Mouse (Mus musculus): Measurements from ENCODE around the gene Rraga. TPM values are rescaled to one million over a fixed set of nuclear protein-coding genes. Genes with fewer than 3 reads are reported as not detected.

Rraga gene
- 78.5 and 95.1 TPM in 2 replicates for polyA plus RNA-seq (2016; fragmentation: Nextera tagmentation; extraction: Ambion mirVana)

DNA sequence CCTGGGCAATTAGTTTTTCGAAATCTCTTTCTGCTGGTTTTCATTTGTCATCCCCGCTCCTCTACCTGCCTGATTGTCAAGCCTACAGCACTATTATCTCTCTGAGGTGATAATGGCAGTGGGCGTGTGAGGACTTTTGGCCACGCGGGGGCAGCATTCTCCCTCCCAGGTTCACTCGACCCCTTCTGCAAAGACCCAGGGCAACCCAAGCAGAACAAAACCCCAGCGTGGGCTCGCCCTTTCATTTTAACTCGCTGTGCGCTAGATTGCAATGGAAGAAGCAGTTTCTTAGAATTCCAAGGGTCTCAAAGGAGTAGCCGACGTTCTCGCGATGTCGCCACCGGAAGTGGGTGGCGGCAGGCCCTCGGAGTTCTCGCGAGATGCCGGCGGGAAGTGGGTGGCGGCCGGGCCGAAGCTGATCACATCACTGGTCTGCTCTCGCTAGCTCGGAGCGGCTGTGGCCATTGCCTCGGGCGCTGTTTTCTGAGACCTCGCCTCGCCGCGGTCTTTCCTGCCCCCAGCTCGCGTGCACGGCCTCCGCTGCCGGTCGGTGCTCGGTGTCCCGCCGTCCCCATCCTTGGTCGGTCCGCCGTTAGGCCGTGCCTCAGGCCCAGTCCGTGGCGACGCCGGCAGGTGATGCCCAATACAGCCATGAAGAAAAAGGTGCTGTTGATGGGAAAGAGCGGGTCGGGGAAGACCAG, at the start of gene Rraga:
Gene Rraga, plus strand, starts transcription at position 386 of the 701 bp plus-strand sequence.
- Histone ChIP-seq H3K27ac (peak within 1 kb of the TSS; percentile 98), H3K9me3 (replicated peaks) (no peaks in the 10 kb centered on the region), H3K4me2 (replicated peaks) (peak within 1 kb of the TSS; percentile 58), H3K4me1 (peaks cover 21% of the 10 kb centered on the region), H3K4me3 (peak within 1 kb of the TSS; percentile 76), H3K27me3 (no peaks in the 10 kb centered on the region), H3K36me3 (peaks cover 4% of the 10 kb centered on the region; the same call in 1 of the 2 replicates), H3K9ac (peak within 1 kb of the TSS; percentile 95)
- under 1% methylated on average over 53 of the region's 53 CpGs for WGBS
- peak; percentile 97 for ATAC-seq (ENCODE audit: low FRiP score)

GRCm38 (mm10) chr4:86527162-86528136, 48.0 kb upstream of the Rraga start:
- Histone ChIP-seq H3K9ac (no peak overlapping the region), H3K4me1 (no peaks in the 10 kb centered on the region), H3K36me3 (no peaks in the 10 kb centered on the region), H3K27me3 (no peaks in the 10 kb centered on the region), H3K4me2 (replicated peaks) (no peak overlapping the region), H3K27ac (no peak overlapping the region), H3K4me3 (no peak overlapping the region), H3K9me3 (replicated peaks) (no peaks in the 10 kb centered on the region)
- no peak for ATAC-seq (ENCODE audit: low FRiP score)
- WGBS: 68% methylated on average over 11 of the region's 11 CpGs

GRCm38 (mm10) chr4:86529161-86529560, 46.3 kb upstream of the Rraga start:
- H3K27ac ChIP-seq: no peak overlapping the region
- no peak for ATAC-seq (ENCODE audit: low FRiP score)
- WGBS: 73% methylated on average over 6 of the region's 6 CpGs
- H3K9me3 ChIP-seq (replicated peaks): no peaks in the 10 kb centered on the region
- H3K4me2 ChIP-seq (replicated peaks): no peak overlapping the region
- H3K4me3 ChIP-seq: no peak overlapping the region
- no peaks in the 10 kb centered on the region for H3K27me3 ChIP-seq
- H3K36me3 ChIP-seq: no peaks in the 10 kb centered on the region
- no peaks in the 10 kb centered on the region for H3K4me1 ChIP-seq
- no peak overlapping the region for H3K9ac ChIP-seq

DNA sequence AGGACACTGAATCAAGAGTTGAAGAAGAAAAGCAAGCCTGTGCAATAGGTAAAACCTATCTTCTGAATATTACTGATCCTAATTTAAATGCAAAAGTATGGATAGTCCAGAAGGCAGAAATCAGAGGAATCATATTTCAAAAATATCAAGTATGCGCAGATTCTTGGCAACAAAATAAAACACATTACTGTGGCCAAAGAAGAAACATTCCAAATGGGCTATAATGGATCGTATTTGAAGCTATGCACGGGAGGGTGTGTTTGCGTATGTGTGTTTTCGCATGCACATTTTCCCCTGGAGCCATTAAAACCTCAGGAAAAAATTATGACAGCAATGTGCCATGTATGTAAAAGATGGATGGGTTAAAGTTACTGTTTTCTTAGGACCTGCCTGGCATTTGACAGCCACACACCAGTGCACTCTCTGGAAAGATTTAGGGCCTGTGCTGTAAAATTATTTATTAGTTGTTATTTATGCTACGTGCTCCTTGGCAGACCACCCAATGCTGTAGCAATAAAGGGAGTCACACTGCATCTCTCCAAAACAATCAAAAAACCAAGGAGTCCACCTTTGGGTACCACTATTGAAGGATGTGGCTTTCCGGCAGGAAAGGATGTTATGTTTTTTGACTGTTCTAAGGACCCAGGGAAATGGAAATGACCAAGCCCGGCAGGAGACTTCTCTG, 41.9 kb upstream of the Rraga start:
- H3K27ac ChIP-seq: no peak overlapping the region
- H3K4me3 ChIP-seq: no peak overlapping the region
- H3K9me3 ChIP-seq (replicated peaks): no peaks in the 10 kb centered on the region
- no peak for ATAC-seq (ENCODE audit: low FRiP score)
- H3K27me3 ChIP-seq: no peaks in the 10 kb centered on the region
- H3K36me3 ChIP-seq: no peaks in the 10 kb centered on the region
- no peaks in the 10 kb centered on the region for H3K4me1 ChIP-seq
- H3K9ac ChIP-seq: no peak overlapping the region
- WGBS: 79% methylated on average over 8 of the region's 8 CpGs
- no peak overlapping the region for H3K4me2 ChIP-seq (replicated peaks)

DNA sequence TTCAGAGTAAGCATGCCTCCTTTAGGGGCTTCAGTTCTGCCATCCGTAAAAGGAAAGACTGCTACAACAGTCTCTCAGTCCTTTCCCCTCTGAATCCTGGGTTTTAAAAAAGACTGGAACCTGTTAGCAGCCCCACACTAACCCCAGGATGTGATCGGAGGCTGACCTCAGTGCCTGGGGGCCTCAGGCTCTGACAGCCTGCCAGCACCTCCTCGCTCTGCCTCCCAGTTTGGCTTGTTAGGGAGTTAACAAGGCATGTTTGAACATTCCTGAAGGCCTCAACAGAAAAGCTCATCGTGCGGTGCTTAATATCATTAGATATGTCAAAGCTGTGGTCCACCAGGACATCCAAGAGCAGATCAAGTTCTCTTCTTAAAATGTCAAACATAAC, 41.4 kb upstream of the Rraga start:
- no peaks in the 10 kb centered on the region for H3K9me3 ChIP-seq (replicated peaks)
- no peak overlapping the region for H3K4me3 ChIP-seq
- H3K4me2 ChIP-seq (replicated peaks): no peak overlapping the region
- 64% methylated on average over 5 of the region's 5 CpGs for WGBS
- no peak overlapping the region for H3K27ac ChIP-seq
- no peak for ATAC-seq (ENCODE audit: low FRiP score)
- no peaks in the 10 kb centered on the region for H3K27me3 ChIP-seq
- no peaks in the 10 kb centered on the region for H3K4me1 ChIP-seq
- no peak overlapping the region for H3K9ac ChIP-seq
- no peaks in the 10 kb centered on the region for H3K36me3 ChIP-seq

DNA sequence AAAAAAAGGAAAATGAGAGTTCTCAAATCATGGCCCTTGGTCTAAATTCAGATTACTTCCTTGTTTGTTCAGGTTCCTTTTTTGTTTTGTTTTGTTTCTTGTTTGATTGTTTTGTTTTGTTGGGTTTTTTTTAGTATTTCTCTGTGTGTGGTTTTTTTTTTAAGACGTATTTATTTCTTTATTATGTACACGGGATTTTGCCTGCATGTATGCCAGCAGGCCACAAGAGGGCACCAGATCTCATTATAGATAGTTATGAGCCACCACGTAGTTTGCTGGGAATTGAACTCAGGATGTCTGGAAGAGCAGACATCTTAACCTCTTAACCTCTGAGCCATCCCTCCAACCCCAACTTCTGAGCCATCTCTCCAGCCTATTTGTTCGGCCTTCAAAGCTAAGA, 37.5 kb upstream of the Rraga start:
- no peak for ATAC-seq (ENCODE audit: low FRiP score)
- Histone ChIP-seq H3K27me3 (no peaks in the 10 kb centered on the region), H3K9ac (no peak overlapping the region), H3K4me3 (no peak overlapping the region), H3K27ac (no peak overlapping the region), H3K4me1 (no peaks in the 10 kb centered on the region), H3K9me3 (replicated peaks) (no peaks in the 10 kb centered on the region), H3K4me2 (replicated peaks) (no peak overlapping the region), H3K36me3 (no peaks in the 10 kb centered on the region)
- 50% methylated on average over 4 of the region's 4 CpGs for WGBS

DNA sequence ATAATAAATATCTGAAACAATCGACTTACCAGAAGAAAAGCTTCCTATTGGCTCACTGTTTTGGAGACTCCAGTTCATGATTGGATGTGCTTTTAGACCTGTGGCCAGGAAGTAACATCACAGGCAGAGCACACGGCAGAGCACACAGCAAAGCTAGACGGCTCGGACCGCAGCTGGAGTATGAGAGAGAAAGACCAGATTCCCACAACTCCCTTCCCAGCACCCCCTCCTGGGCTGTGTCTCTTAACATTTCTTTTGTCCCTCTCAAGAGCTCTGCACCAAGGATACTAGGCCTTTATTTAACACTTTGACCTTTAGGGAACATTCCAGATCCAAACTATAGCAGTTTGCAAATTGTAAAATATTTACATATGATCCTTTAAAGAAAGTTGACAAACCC, 36.5 kb upstream of the Rraga start:
- ATAC-seq (ENCODE audit: low FRiP score): no peak
- Histone ChIP-seq H3K27me3 (no peaks in the 10 kb centered on the region), H3K4me2 (replicated peaks) (no peak overlapping the region), H3K4me1 (peaks cover 3% of the 10 kb centered on the region; the same call in 1 of the 2 replicates), H3K4me3 (no peak overlapping the region), H3K9me3 (replicated peaks) (no peaks in the 10 kb centered on the region), H3K36me3 (no peaks in the 10 kb centered on the region), H3K27ac (no peak overlapping the region), H3K9ac (no peak overlapping the region)
- WGBS: 92% methylated on average over 5 of the region's 5 CpGs

GRCm38 (mm10) chr4:86541573-86541972, 33.9 kb upstream of the Rraga start:
- WGBS: 80% methylated on average over 1 of the region's 1 CpGs

DNA sequence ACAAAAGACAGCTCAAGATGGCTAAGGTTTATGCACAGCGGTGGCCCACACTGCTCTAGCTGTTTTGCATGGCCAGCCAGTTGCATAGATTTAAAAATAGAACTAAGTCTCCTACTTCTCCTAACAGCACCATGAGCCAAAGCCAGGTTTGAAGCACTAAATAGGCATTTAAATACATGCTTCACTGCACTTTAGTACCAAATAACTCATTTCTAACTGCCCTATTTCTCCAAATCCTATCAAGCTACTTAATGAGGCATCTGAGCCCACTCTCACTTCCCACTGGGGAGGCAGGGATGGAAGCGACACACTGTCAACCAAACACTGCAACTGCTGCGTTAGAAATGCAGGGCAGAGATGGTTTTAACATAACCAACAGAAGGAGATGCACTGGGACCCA, 31.5 kb upstream of the Rraga start:
- Histone ChIP-seq H3K9ac (no peak overlapping the region), H3K9me3 (replicated peaks) (no peaks in the 10 kb centered on the region), H3K36me3 (no peaks in the 10 kb centered on the region), H3K27ac (peak overlapping the region; percentile 12; the same call in 1 of the 2 replicates), H3K4me2 (replicated peaks) (no peak overlapping the region), H3K4me1 (peaks cover 3% of the 10 kb centered on the region; the same call in 1 of the 2 replicates), H3K27me3 (no peaks in the 10 kb centered on the region), H3K4me3 (no peak overlapping the region)
- 66% methylated on average over 3 of the region's 3 CpGs for WGBS
- peak; percentile 50 for ATAC-seq (ENCODE audit: low FRiP score)

More at GRCm38 (mm10) chr4:86541573-86541972, 33.9 kb upstream of the Rraga start:
- Histone ChIP-seq H3K4me3 (no peak overlapping the region), H3K36me3 (no peaks in the 10 kb centered on the region), H3K27me3 (no peaks in the 10 kb centered on the region), H3K9me3 (replicated peaks) (no peaks in the 10 kb centered on the region), H3K4me1 (peaks cover 3% of the 10 kb centered on the region; the same call in 1 of the 2 replicates), H3K4me2 (replicated peaks) (no peak overlapping the region), H3K9ac (no peak overlapping the region), H3K27ac (no peak overlapping the region)
- no peak for ATAC-seq (ENCODE audit: low FRiP score)

GRCm38 (mm10) chr4:86545615-86546014, 29.9 kb upstream of the Rraga start:
- 60% methylated on average over 5 of the region's 5 CpGs for WGBS
- H3K36me3 ChIP-seq: no peaks in the 10 kb centered on the region
- no peaks in the 10 kb centered on the region for H3K27me3 ChIP-seq
- H3K9me3 ChIP-seq (replicated peaks): no peaks in the 10 kb centered on the region
- ATAC-seq (ENCODE audit: low FRiP score): no peak
- no peak overlapping the region for H3K27ac ChIP-seq
- peaks cover 3% of the 10 kb centered on the region; the same call in 1 of the 2 replicates for H3K4me1 ChIP-seq
- H3K9ac ChIP-seq: no peak overlapping the region
- no peak overlapping the region for H3K4me3 ChIP-seq
- no peak overlapping the region for H3K4me2 ChIP-seq (replicated peaks)

DNA sequence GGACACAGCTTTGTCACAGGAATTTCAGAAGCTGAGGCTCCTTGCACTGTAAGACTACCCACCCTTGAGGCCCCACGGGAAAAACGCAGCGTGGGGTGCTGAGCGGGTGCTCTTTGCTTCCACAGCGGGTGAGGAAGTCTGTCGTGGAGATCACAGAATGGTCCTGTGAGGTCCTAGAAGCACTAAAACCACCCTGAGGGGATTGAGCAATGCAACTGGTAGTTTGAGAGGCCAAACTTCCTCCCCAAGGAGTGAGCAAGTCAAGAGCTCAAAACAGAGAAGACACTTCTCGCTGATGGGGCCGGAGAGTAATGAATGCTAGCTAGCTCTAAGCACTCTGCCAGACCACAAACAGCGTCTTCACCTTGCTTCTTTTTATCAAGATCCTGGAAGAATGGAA, 27.1 kb upstream of the Rraga start:
- no peak for ATAC-seq (ENCODE audit: low FRiP score)
- no peaks in the 10 kb centered on the region for H3K36me3 ChIP-seq
- peaks cover 3% of the 10 kb centered on the region; the same call in 1 of the 2 replicates for H3K4me1 ChIP-seq
- no peaks in the 10 kb centered on the region for H3K27me3 ChIP-seq
- no peak overlapping the region for H3K9ac ChIP-seq
- H3K4me2 ChIP-seq (replicated peaks): no peak overlapping the region
- no peak overlapping the region for H3K27ac ChIP-seq
- no peaks in the 10 kb centered on the region for H3K9me3 ChIP-seq (replicated peaks)
- 89% methylated on average over 9 of the region's 9 CpGs for WGBS
- H3K4me3 ChIP-seq: no peak overlapping the region
